Mouse (Mus musculus) testis, adult 2 months (tissue): ENCODE results near the gene Gm17660. TPM values are rescaled to one million over a fixed set of nuclear protein-coding genes. Genes with fewer than 3 reads are reported as not detected.
A peak's percentile ranks its signal among the peaks of the same experiment; 100 is the strongest.

Experiments
- H3K27ac ChIP-seq: fragments of 200-500 bp; 2 replicates; pipeline ENCODE4 v1.5.1; 2012; ENCODE audit warnings: low read depth, low read length; ENCODE audit not compliant: control insufficient read depth, insufficient read depth
- H3K27me3 ChIP-seq: fragments of 200-500 bp; 2 replicates; pipeline ENCODE4 v1.6.1; 2012; ENCODE audit warnings: mild to moderate bottlenecking, low read length, moderate library complexity; ENCODE audit not compliant: control insufficient read depth, insufficient read depth
- H3K36me3 ChIP-seq: fragments of 200-500 bp; 2 replicates; pipeline ENCODE4 v1.6.1; 2012; ENCODE audit warnings: mild to moderate bottlenecking, low read length; ENCODE audit not compliant: control insufficient read depth, insufficient read depth
- H3K4me1 ChIP-seq: fragments of 200-500 bp; 2 replicates; pipeline ENCODE4 v1.6.1; 2012; ENCODE audit warnings: low read length; ENCODE audit not compliant: control insufficient read depth, insufficient read depth
- H3K4me3 ChIP-seq: fragments of 200-500 bp; 2 replicates; pipeline ENCODE4 v1.5.1; 2012; ENCODE audit warnings: low read depth, mild to moderate bottlenecking, low read length, moderate library complexity, mixed read lengths; ENCODE audit not compliant: control insufficient read depth
- CTCF ChIP-seq: fragments of 200-500 bp; IDR thresholded peaks from 2 replicates; pipeline ENCODE4 v1.5.1; 2012; ENCODE audit warnings: low read depth, mild to moderate bottlenecking, inconsistent platforms, low read length, moderate library complexity; ENCODE audit not compliant: control insufficient read depth, insufficient read depth, insufficient replicate concordance
- POLR2A ChIP-seq: fragments of 200-500 bp; IDR thresholded peaks from 2 replicates; pipeline ENCODE4 v1.6.1; 2012; ENCODE audit warnings: low read depth, mild to moderate bottlenecking, inconsistent platforms, low read length, moderate library complexity; ENCODE audit not compliant: control insufficient read depth
- polyA plus RNA-seq: library from polyadenylated mRNA; depleted of rRNA; stranded (reverse); fragments of >200 nt; gene quantifications from 2 replicates; pipeline ENCODE4 v1.2.3, GENCODE M21; 2012; rRNA removed

The Gm17660 gene
- polyA plus RNA-seq: 0.26 and 0.62 TPM in 2 replicates

DNA sequence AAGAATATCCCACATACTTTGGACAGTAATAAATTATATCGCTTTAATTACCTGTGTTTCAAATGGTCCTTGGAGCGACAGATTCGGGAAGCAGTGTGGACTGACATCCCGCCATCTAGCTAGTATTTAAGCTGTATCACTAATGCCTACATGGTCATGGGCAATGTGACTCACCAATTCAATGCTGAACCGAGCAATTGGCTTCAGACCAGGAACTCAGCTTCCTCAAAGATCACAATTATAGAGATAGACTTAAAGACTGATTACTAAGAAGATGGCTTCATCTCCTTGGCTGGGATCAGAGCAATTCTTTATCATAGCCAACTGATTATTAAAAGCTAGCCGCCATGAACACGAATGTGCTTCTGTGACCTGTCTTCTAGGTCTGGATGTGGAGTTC, at the start of gene Gm17660:
Gene Gm17660 (minus strand): TSS at position 101 of the 400 bp plus-strand sequence.
- no peaks in the 10 kb centered on the region for H3K27me3 ChIP-seq
- no peak within 1 kb of the TSS for H3K4me3 ChIP-seq
- TF ChIP-seq CTCF (no peak), POLR2A (no peak)
- H3K27ac ChIP-seq: no peak within 1 kb of the TSS
- no peaks in the 10 kb centered on the region for H3K36me3 ChIP-seq
- peaks cover 5% of the 10 kb centered on the region for H3K4me1 ChIP-seq

- no peaks in the 10 kb centered on the region for H3K27me3 ChIP-seq
- no peak overlapping the region for H3K4me3 ChIP-seq
- TF ChIP-seq POLR2A (no peak), CTCF (no peak)
- H3K36me3 ChIP-seq: no peaks in the 10 kb centered on the region
- H3K4me1 ChIP-seq: peaks cover 3% of the 10 kb centered on the region
- no peak overlapping the region for H3K27ac ChIP-seq
These were observed 49.3 kb upstream of the Gm17660 start for GRCm38 (mm10) chr5:104126561-104127320.

- Histone ChIP-seq H3K36me3 (no peaks in the 10 kb centered on the region), H3K27ac (no peak overlapping the region), H3K4me1 (no peaks in the 10 kb centered on the region; the same call in none of the 2 replicates), H3K27me3 (no peaks in the 10 kb centered on the region), H3K4me3 (no peak overlapping the region)
- TF ChIP-seq POLR2A: no peak
- TF ChIP-seq CTCF: no peak
These were observed 46.7 kb upstream of the Gm17660 start for GRCm38 (mm10) chr5:104124016-104124658.

DNA sequence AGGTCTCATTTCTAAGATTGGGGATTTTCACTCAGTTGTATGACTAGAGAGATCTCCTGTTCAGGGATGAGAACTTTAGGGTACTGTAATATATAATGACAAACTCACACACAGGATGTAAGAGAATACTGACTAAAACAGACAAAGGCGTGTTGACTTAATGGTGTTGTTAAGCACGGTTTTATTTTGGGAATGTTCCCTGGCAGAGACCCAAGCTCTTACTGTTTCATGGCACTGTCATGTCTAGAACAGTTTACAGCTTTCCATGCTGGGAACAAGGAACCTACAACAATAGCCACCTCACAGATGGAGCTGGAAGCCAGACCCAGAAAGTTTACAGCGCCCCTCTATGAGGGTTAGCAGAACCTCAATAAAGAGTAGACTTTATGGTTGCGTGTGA, 38.5 kb upstream of the Gm17660 start:
- Histone ChIP-seq H3K4me1 (peaks cover 4% of the 10 kb centered on the region), H3K27ac (no peak overlapping the region)

DNA sequence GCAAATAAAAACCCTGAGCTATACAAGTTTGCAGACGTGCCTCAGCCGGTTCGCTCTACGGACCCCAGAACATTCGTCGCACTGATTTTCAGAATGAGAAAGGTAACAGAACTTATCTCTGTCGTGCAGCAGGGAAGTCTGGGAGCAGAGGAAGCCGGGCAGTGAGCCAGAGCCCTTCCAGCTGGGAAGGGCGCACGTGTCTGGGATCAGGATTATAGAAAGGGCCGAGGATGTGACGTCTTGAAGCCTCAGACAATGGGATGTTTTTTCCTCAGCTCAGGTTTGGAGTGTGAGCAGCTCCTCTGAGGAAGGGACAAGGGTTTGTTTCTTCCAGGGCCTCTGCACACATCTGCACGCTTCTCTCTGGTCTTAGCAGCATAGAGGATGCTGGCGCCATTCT, 37.7 kb upstream of the Gm17660 start:
- H3K4me1 ChIP-seq: peaks cover 4% of the 10 kb centered on the region
- no peak overlapping the region for H3K27ac ChIP-seq
- no peaks in the 10 kb centered on the region for H3K36me3 ChIP-seq
- H3K27me3 ChIP-seq: no peaks in the 10 kb centered on the region
- TF ChIP-seq POLR2A (no peak), CTCF (no peak)
- no peak overlapping the region for H3K4me3 ChIP-seq

More for the DNA sequence above, 38.5 kb upstream of the Gm17660 start:
- TF ChIP-seq CTCF: no peak
- no peak for TF ChIP-seq POLR2A
- Histone ChIP-seq H3K36me3 (no peaks in the 10 kb centered on the region), H3K4me3 (no peak overlapping the region), H3K27me3 (no peaks in the 10 kb centered on the region)

- Histone ChIP-seq H3K27me3 (no peaks in the 10 kb centered on the region), H3K36me3 (no peaks in the 10 kb centered on the region), H3K4me3 (peak within 1 kb of the TSS; percentile 62), H3K27ac (peak within 1 kb of the TSS; percentile 79), H3K4me1 (peaks cover 9% of the 10 kb centered on the region)
- TF ChIP-seq CTCF (no peak), POLR2A (no peak; the same call in 1 of the 2 replicates)
These were observed 36.2 kb upstream of the Gm17660 start, which contains the start of gene Sparcl1 for GRCm38 (mm10) chr5:104113491-104114172. TSS of gene Sparcl1 (minus strand) at chr5:104113733.

DNA sequence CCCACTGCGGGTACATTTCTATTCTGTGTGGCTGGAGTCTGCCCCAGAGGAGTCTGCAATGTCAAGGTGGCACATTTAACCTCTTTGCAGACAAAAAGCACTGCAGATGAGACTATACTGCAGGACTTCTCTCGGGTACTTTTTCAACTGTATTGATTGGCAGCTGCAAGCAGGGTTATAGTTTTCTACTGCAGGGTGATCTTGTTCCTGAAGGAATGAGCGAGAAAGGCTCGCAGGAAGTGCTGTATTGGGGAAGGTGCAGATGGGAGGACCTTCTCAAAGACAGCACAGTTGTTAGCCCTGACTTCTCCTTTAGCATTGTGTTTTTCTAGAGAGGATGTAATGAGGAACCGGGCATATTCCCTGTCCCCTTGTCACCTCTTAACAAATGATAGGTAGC, 35.1 kb upstream of the Gm17660 start:
- peak overlapping the region; percentile 15; the same call in 1 of the 2 replicates for H3K4me3 ChIP-seq
- no peaks in the 10 kb centered on the region for H3K27me3 ChIP-seq
- TF ChIP-seq CTCF (no peak), POLR2A (no peak)
- no peaks in the 10 kb centered on the region for H3K36me3 ChIP-seq
- H3K27ac ChIP-seq: peak overlapping the region; percentile 69
- peaks cover 9% of the 10 kb centered on the region for H3K4me1 ChIP-seq
